Mouse (Mus musculus) CH12.LX (cell line): ENCODE results near the gene H60c.

Experiments used
- CTCF ChIP-seq, 2 experiments: IDR thresholded peaks in 1 of 2; conservative IDR thresholded peaks in 1 of 2; 2 replicates each; pipeline ENCODE4 v1.5.1; 2011 to 2012; ENCODE audit warnings: low read depth in 2 of 2, low read length in 2 of 2, improper control_type of control experiment in 1 of 2, inconsistent platforms in 1 of 2, mild to moderate bottlenecking in 1 of 2, moderate library complexity in 1 of 2
- GABPA ChIP-seq: IDR thresholded peaks from 2 replicates; pipeline ENCODE4 v1.6.1; 2012; ENCODE audit warnings: low read depth, low read length, improper control_type of control experiment, inconsistent platforms; ENCODE audit not compliant: insufficient replicate concordance
- USF1 ChIP-seq: IDR thresholded peaks from 2 replicates; pipeline ENCODE4 v1.6.1; 2014; ENCODE audit warnings: low read depth, mild to moderate bottlenecking, inconsistent platforms, low read length, improper control_type of control experiment
- ZNF384 ChIP-seq: IDR thresholded peaks from 2 replicates; pipeline ENCODE4 v1.6.1; 2012; ENCODE audit warnings: low read depth, low read length, improper control_type of control experiment, inconsistent platforms

DNA sequence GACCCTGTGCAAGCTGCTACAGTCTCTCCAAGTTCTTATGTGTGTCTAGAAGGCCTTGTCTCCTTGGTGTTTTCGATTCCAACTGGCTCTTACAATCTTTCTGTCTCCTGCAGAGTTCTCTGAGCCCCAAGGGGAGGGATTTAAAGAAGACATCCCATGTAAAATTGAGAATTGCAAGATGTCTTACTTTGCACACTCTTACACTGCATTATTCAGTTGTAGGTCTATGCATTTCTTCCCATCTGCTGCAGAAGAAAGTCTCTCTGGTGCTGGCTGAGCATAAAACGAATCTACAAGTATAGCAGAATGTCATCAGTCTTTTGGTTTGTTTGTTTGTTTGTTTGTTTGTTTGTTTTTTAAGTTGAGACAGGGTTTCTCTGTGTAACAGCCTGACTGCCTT is 26.4 kb upstream of the H60c start:
- no peak for TF ChIP-seq CTCF (conservative IDR thresholded peaks at IDR 0.05 in 1 of 2, IDR thresholded peaks at IDR 0.05 in 1 of 2; ENCODE audit: low read depth in 2 of 2, low read length in 2 of 2)
- no peak for TF ChIP-seq GABPA
- no peak for TF ChIP-seq USF1
- TF ChIP-seq ZNF384 = no peak
